Mouse (Mus musculus): ENCODE data around the gene Dnah17. TPM values are rescaled to one million over a fixed set of nuclear protein-coding genes. Genes with fewer than 3 reads are reported as not detected.

Gene Dnah17
- polyA plus RNA-seq, 1 experiment from 2014 or later = 0.23 TPM

DNA sequence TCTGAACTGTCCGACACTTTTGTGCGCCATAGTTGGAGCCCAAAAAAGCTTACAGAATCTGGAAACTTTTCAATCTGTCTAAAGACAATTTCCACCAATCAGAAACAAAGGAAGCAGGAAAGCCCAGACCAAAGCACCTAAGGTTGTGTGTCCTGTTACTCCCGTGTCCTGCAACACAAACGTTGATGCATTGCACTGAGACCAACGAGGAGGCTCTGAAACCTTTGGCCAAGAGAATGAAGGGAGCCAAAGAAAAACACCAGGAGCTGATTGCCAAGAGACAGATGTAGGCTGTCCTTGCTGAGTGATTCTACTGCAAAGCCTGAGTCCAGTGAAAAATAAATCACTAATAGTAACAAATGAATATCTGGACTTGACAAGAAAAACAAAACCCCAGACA is 156.9 kb downstream of the Dnah17 start:
- no peak overlapping the region for H3K9ac ChIP-seq (ENCODE audit: low read depth, low read length)
- no peak overlapping the region for H3K4me2 ChIP-seq (replicated peaks; ENCODE audit: low read depth, low read length)
- no peaks in the 10 kb centered on the region for H3K27me3 ChIP-seq (ENCODE audit: control insufficient read depth, insufficient read depth, low read length)
- H3K4me1 ChIP-seq (ENCODE audit: control insufficient read depth, insufficient read depth, low read length) = peaks cover 35% of the 10 kb centered on the region
- no peaks in the 10 kb centered on the region for H3K9me3 ChIP-seq (ENCODE audit: control insufficient read depth, low read length)
- H3K4me3 ChIP-seq (ENCODE audit: low read length) = no peak overlapping the region
- 34% methylated on average over 5 of the region's 5 CpGs for WGBS
- no peak overlapping the region for H3K27ac ChIP-seq (ENCODE audit: low read depth, low read length)
- no peak for ATAC-seq (ENCODE audit: low FRiP score, low TSS enrichment)
- no peaks in the 10 kb centered on the region for H3K36me3 ChIP-seq (ENCODE audit: control insufficient read depth, insufficient read depth, low read length)

DNA sequence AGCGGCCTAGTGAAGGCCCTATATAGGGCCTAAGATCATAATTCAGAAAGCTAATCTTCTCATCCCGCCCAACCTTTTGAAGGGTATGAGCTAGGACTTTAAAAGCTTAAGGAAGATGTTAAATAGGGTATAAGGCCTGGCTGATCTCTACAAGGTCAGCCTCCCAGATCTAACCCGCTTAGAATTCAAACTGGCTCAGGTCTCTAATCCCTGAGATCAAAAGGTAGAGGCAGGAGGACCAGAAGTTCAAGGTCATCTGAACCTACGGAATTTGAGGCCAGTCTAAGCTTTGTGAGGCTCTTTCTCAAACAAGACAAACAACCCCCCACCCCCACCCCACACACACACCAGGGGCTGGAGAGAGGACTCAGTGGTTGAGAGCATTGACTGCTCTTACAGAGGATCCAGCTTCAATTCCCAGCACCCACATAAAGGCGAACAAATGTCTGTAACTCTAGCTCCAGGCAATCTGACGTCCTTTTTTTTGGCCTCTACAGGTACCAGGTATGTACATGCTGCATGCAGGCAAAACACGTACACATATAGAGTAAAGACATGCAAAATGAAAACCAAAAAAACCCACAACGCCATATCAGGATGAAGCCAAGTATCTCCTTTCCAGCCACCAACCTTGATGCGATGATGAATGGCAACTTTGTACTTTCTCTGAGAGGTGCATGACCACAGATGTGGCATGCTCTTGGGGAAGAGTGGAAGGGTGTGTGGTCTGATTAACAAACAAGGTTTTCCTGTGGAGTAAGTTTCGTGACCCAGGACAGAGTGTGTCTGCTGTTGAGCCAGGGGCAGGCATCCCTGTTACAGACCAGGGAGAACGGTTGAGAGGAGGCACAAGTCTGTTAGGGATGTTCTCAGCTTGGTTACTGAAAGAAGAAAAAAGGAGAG is 157.5 kb downstream of the Dnah17 start:
- no peak overlapping the region for H3K27ac ChIP-seq (ENCODE audit: low read depth, low read length)
- H3K4me1 ChIP-seq (ENCODE audit: control insufficient read depth, insufficient read depth, low read length) = peaks cover 38% of the 10 kb centered on the region
- H3K4me2 ChIP-seq (replicated peaks; ENCODE audit: low read depth, low read length) = no peak overlapping the region
- H3K9me3 ChIP-seq (ENCODE audit: control insufficient read depth, low read length) = no peaks in the 10 kb centered on the region
- H3K27me3 ChIP-seq (ENCODE audit: control insufficient read depth, insufficient read depth, low read length) = 0 out of 2 replicates have a peak, but pooled peaks cover 4% of the 10 kb centered on the region
- no peaks in the 10 kb centered on the region for H3K36me3 ChIP-seq (ENCODE audit: control insufficient read depth, insufficient read depth, low read length)
- H3K4me3 ChIP-seq (ENCODE audit: low read length) = no peak overlapping the region
- WGBS = 76% methylated on average over 11 of the region's 11 CpGs
- ATAC-seq (ENCODE audit: low FRiP score, low TSS enrichment) = no peak
- no peak overlapping the region for H3K9ac ChIP-seq (ENCODE audit: low read depth, low read length)

Small RNA genes lying within 50 kb of the gene (microRNA-seq; reads per million reads assigned to microRNA genes)
- not detected for gene Mir6933

Other genes with a start within 250 kb of the Dnah17 start
- 6.7 and 9.6 TPM in 2 replicates for gene Socs3, start 160.6 kb downstream of the Dnah17 start, polyA plus RNA-seq (2014; fragmentation: Nextera tagmentation; extraction: Ambion mirVana)
- 30.0 and 37.5 TPM in 2 replicates for gene Pgs1, start 144.3 kb downstream of the Dnah17 start, polyA plus RNA-seq (2014; fragmentation: Nextera tagmentation; extraction: Ambion mirVana)
- 11.4 and 12.4 TPM in 2 replicates for gene Cyth1, start 118.0 kb upstream of the Dnah17 start, polyA plus RNA-seq (2014; fragmentation: Nextera tagmentation; extraction: Ambion mirVana)
- 12.2 and 18.1 TPM in 2 replicates for gene Usp36, start 159.6 kb upstream of the Dnah17 start, polyA plus RNA-seq (2014; fragmentation: Nextera tagmentation; extraction: Ambion mirVana)
- 0.41 and 0.42 TPM in 2 replicates for gene Cep295nl, start 211.9 kb upstream of the Dnah17 start, polyA plus RNA-seq (2014; fragmentation: Nextera tagmentation; extraction: Ambion mirVana)
- gene Timp2, start 225.1 kb upstream of the Dnah17 start, polyA plus RNA-seq (2014; fragmentation: Nextera tagmentation; extraction: Ambion mirVana) = 58.7 and 102 TPM in 2 replicates

All from kidney, embryonic 14.5 days (tissue).